Mouse (Mus musculus): ENCODE results near the gene Ptov1. TPM values are rescaled to one million over a fixed set of nuclear protein-coding genes. Genes with fewer than 3 reads are reported as not detected.

Ptov1 gene
- polyA plus RNA-seq, 1 experiment from 2014 or later: 459 TPM

GRCm38 (mm10) chr7:44836423-44837053, 33.0 kb downstream of the Ptov1 start:
- Histone ChIP-seq H3K9ac (replicated peaks) (no peak overlapping the region), H3K27me3 (replicated peaks) (peaks cover 19% of the 10 kb centered on the region), H3K36me3 (peaks cover 22% of the 10 kb centered on the region; the same call in 1 of the 2 replicates), H3K27ac (replicated peaks) (no peak overlapping the region), H3K4me1 (peaks cover 16% of the 10 kb centered on the region), H3K4me3 (replicated peaks) (no peak overlapping the region), H3K4me2 (no peak overlapping the region), H3K9me3 (replicated peaks) (no peaks in the 10 kb centered on the region)
- no peak for ATAC-seq (ENCODE audit: low FRiP score)
- 90% methylated on average over 9 of the region's 9 CpGs for WGBS

DNA sequence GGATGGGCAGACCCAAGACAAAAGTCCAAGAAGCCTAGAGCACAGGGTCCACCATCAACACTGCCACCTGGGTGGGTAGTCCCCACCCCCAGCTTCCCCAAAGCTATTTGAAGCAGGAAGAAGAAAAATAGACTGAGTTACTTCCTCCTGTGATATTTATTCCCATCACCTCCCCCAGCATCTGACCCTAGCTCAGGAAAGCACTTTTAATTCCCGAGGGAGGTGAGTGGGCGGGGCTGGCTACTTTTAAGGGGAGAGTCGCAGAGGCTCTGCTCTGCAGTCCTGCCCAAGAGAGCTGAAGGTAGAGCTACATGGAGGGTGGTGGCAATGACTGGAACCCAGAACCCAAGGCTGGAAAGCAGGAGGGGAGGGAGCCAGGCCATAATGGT, 33.6 kb downstream of the Ptov1 start:
- no peak overlapping the region for H3K9ac ChIP-seq (replicated peaks)
- no peak overlapping the region for H3K27ac ChIP-seq (replicated peaks)
- H3K27me3 ChIP-seq (replicated peaks): peaks cover 15% of the 10 kb centered on the region
- peaks cover 16% of the 10 kb centered on the region for H3K4me1 ChIP-seq
- no peak for ATAC-seq (ENCODE audit: low FRiP score)
- no peak overlapping the region for H3K4me2 ChIP-seq
- no peaks in the 10 kb centered on the region for H3K9me3 ChIP-seq (replicated peaks)
- WGBS: 52% methylated on average over 3 of the region's 3 CpGs
- H3K36me3 ChIP-seq: peaks cover 22% of the 10 kb centered on the region
- H3K4me3 ChIP-seq (replicated peaks): no peak overlapping the region

- Histone ChIP-seq H3K9ac (replicated peaks) (no peak overlapping the region), H3K9me3 (replicated peaks) (no peaks in the 10 kb centered on the region), H3K27me3 (replicated peaks) (peaks cover 10% of the 10 kb centered on the region), H3K36me3 (peaks cover 22% of the 10 kb centered on the region), H3K27ac (replicated peaks) (no peak overlapping the region), H3K4me3 (replicated peaks) (no peak overlapping the region), H3K4me1 (peaks cover 14% of the 10 kb centered on the region), H3K4me2 (no peak overlapping the region)
- no peak for ATAC-seq (ENCODE audit: low FRiP score)
- WGBS: 94% methylated on average over 1 of the region's 1 CpGs
Observed at GRCm38 (mm10) chr7:44835373-44836015, 34.1 kb downstream of the Ptov1 start.

GRCm38 (mm10) chr7:44832763-44833162, 36.8 kb downstream of the Ptov1 start:
- H3K9ac ChIP-seq (replicated peaks): no peak overlapping the region
- ATAC-seq (ENCODE audit: low FRiP score): no peak
- WGBS: 84% methylated on average over 4 of the region's 4 CpGs
- H3K36me3 ChIP-seq: peaks cover 38% of the 10 kb centered on the region
- no peak overlapping the region for H3K4me2 ChIP-seq
- no peak overlapping the region for H3K27ac ChIP-seq (replicated peaks)
- H3K9me3 ChIP-seq (replicated peaks): no peaks in the 10 kb centered on the region
- no peak overlapping the region for H3K4me3 ChIP-seq (replicated peaks)
- H3K4me1 ChIP-seq: no peaks in the 10 kb centered on the region
- no peaks in the 10 kb centered on the region for H3K27me3 ChIP-seq (replicated peaks)

GRCm38 (mm10) chr7:44828706-44829105, 40.9 kb downstream of the Ptov1 start:
- Histone ChIP-seq H3K4me2 (no peak overlapping the region), H3K27ac (replicated peaks) (no peak overlapping the region), H3K4me1 (peaks cover 14% of the 10 kb centered on the region; the same call in 1 of the 2 replicates), H3K36me3 (peaks cover 38% of the 10 kb centered on the region), H3K4me3 (replicated peaks) (no peak overlapping the region), H3K27me3 (replicated peaks) (no peaks in the 10 kb centered on the region), H3K9ac (replicated peaks) (no peak overlapping the region), H3K9me3 (replicated peaks) (no peaks in the 10 kb centered on the region)
- 93% methylated on average over 5 of the region's 5 CpGs for WGBS
- no peak for ATAC-seq (ENCODE audit: low FRiP score)

- 91% methylated on average over 3 of the region's 3 CpGs for WGBS
- H3K27ac ChIP-seq (replicated peaks): no peak overlapping the region
- ATAC-seq (ENCODE audit: low FRiP score): no peak
Observed at GRCm38 (mm10) chr7:44826771-44827170, 42.8 kb downstream of the Ptov1 start.

DNA sequence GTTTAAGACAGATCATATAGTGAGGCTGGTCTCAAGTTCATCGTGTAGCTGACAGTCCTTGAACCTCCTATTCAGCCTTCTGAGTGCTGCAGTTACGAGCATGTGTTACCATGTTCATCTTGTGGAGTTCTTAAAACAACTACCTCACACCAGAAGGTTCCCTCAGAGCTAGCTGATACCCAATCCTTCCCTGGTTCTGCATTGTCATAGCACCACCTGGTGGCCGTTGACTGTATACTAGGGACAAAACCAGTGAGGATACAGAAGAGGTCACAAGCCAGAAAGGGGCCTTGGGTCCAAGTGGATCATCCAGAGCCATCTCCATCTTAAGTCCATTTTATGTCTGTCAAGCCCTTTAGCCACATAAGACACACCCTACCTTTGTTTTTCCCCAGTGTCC, 44.7 kb downstream of the Ptov1 start:
- no peak overlapping the region for H3K4me3 ChIP-seq (replicated peaks)
- no peak overlapping the region for H3K27ac ChIP-seq (replicated peaks)
- H3K27me3 ChIP-seq (replicated peaks): no peaks in the 10 kb centered on the region
- ATAC-seq (ENCODE audit: low FRiP score): peak; percentile 76
- H3K4me2 ChIP-seq: no peak overlapping the region
- peaks cover 14% of the 10 kb centered on the region for H3K36me3 ChIP-seq
- peaks cover 28% of the 10 kb centered on the region for H3K4me1 ChIP-seq
- 24% methylated on average over 3 of the region's 3 CpGs for WGBS
- no peaks in the 10 kb centered on the region for H3K9me3 ChIP-seq (replicated peaks)
- H3K9ac ChIP-seq (replicated peaks): no peak overlapping the region

More at GRCm38 (mm10) chr7:44826771-44827170, 42.8 kb downstream of the Ptov1 start:
- Histone ChIP-seq H3K9me3 (replicated peaks) (no peaks in the 10 kb centered on the region), H3K4me1 (peaks cover 17% of the 10 kb centered on the region; the same call in 1 of the 2 replicates), H3K4me2 (no peak overlapping the region), H3K9ac (replicated peaks) (no peak overlapping the region), H3K4me3 (replicated peaks) (no peak overlapping the region), H3K36me3 (peaks cover 33% of the 10 kb centered on the region), H3K27me3 (replicated peaks) (no peaks in the 10 kb centered on the region)

DNA sequence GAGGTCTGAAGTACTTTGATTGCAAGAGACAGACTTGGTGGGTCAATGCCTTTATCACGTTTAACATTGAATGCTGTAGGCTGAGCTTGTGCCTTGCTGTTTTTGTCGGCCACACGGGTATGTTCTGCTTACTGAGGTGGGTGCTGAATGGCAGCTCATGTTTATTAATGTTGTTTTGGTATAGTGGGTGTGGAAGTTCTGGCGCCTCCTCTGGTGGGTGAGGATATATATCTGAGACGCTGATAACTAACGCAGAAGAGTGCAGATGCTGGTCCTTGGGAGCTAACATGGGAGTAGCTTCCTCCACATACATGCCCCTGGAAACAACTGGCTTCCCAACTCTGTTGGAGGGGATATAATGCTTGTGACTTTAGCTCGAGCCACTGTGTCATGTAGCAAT, 46.2 kb downstream of the Ptov1 start:
- Histone ChIP-seq H3K27me3 (replicated peaks) (no peaks in the 10 kb centered on the region), H3K4me3 (replicated peaks) (no peak overlapping the region), H3K9me3 (replicated peaks) (no peaks in the 10 kb centered on the region), H3K27ac (replicated peaks) (no peak overlapping the region), H3K4me2 (no peak overlapping the region), H3K9ac (replicated peaks) (no peak overlapping the region), H3K36me3 (no peaks in the 10 kb centered on the region; the same call in 1 of the 2 replicates), H3K4me1 (peaks cover 43% of the 10 kb centered on the region)
- 35% methylated on average over 7 of the region's 7 CpGs for WGBS
- no peak for ATAC-seq (ENCODE audit: low FRiP score)

GRCm38 (mm10) chr7:44821666-44822448, 47.7 kb downstream of the Ptov1 start:
- Histone ChIP-seq H3K4me1 (peaks cover 58% of the 10 kb centered on the region), H3K27ac (replicated peaks) (no peak overlapping the region), H3K4me2 (no peak overlapping the region), H3K9me3 (replicated peaks) (no peaks in the 10 kb centered on the region), H3K27me3 (replicated peaks) (no peaks in the 10 kb centered on the region), H3K36me3 (no peaks in the 10 kb centered on the region), H3K4me3 (replicated peaks) (no peak overlapping the region), H3K9ac (replicated peaks) (no peak overlapping the region)
- no peak for ATAC-seq (ENCODE audit: low FRiP score)
- WGBS: 89% methylated on average over 7 of the region's 7 CpGs

- Histone ChIP-seq H3K9me3 (replicated peaks) (no peaks in the 10 kb centered on the region), H3K27ac (replicated peaks) (no peak overlapping the region), H3K4me2 (no peak overlapping the region), H3K4me1 (peaks cover 60% of the 10 kb centered on the region), H3K27me3 (replicated peaks) (no peaks in the 10 kb centered on the region), H3K9ac (replicated peaks) (no peak overlapping the region), H3K4me3 (replicated peaks) (no peak overlapping the region), H3K36me3 (no peaks in the 10 kb centered on the region)
- no peak for ATAC-seq (ENCODE audit: low FRiP score)
- WGBS: 90% methylated on average over 3 of the region's 3 CpGs
Observed at GRCm38 (mm10) chr7:44820525-44820924, 49.1 kb downstream of the Ptov1 start.

DNA sequence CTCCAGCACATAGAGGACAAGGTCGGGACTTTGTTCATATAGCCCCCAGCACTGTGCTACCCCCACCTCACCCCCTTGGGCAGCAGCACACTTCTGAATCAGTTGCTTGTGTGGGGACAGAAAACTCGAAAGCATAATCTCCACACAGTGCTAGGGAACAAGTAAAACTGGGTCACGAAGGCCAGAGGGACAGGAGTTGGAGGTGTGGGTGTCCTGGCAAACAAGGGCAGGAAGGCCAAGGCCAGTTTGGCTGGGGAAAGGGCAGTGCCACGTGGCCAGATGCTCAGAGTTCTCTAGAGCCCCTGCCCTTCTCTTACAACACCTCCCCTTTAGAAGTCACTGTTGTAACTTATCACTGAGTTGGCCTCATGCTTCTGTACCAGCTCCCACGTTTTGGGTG, 49.7 kb downstream of the Ptov1 start:
- Histone ChIP-seq H3K27me3 (replicated peaks) (no peaks in the 10 kb centered on the region), H3K9ac (replicated peaks) (no peak overlapping the region), H3K4me2 (no peak overlapping the region), H3K4me3 (replicated peaks) (no peak overlapping the region), H3K9me3 (replicated peaks) (no peaks in the 10 kb centered on the region), H3K4me1 (peaks cover 63% of the 10 kb centered on the region), H3K36me3 (no peaks in the 10 kb centered on the region), H3K27ac (replicated peaks) (no peak overlapping the region)
- no peak for ATAC-seq (ENCODE audit: low FRiP score)
- 79% methylated on average over 5 of the region's 5 CpGs for WGBS

DNA sequence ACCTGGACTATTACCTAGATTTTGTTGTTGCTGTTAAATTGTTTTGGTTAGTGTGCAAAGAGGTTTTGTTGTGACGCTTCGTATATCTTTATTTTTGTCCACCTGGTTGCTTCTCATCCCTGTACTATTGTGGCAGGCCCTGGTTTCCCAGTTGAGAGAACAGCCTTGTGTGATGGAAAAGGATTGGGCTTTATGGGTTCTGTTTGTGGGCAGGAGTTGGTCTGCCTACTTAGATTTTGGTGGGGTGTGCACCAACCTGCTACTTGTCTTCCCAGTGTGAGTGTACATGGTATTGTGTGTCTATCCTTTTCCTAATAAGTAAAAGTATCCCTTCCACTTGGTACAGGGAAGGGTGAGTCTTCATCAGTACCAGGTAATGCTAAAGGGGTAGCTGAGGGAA, 50.2 kb downstream of the Ptov1 start:
- no peak overlapping the region for H3K4me3 ChIP-seq (replicated peaks)
- 0 out of 2 replicates have a peak overlapping the region, but pooled peaks have one; percentile 4 for H3K9ac ChIP-seq (replicated peaks)
- no peaks in the 10 kb centered on the region for H3K27me3 ChIP-seq (replicated peaks)
- peak overlapping the region; percentile 63 for H3K4me2 ChIP-seq
- H3K9me3 ChIP-seq (replicated peaks): no peaks in the 10 kb centered on the region
- H3K4me1 ChIP-seq: peaks cover 61% of the 10 kb centered on the region
- H3K27ac ChIP-seq (replicated peaks): no peak overlapping the region
- ATAC-seq (ENCODE audit: low FRiP score): no peak
- 94% methylated on average over 2 of the region's 2 CpGs for WGBS
- H3K36me3 ChIP-seq: no peaks in the 10 kb centered on the region

Measured in neural tube, embryonic 15.5 days (tissue).